Mouse (Mus musculus) CH12.LX (cell line): ENCODE data around the gene Slc30a9. TPM values are rescaled to one million over a fixed set of nuclear protein-coding genes. Genes with fewer than 3 reads are reported as not detected.

Experiments used
- DNase-seq: peaks from one replicate; pipeline ENCODE4 v3.0.0-alpha.2; 2013; ENCODE audit errors: extremely low read depth
- H3K27ac ChIP-seq: 2 replicates; pipeline ENCODE4 v1.5.1; 2012; ENCODE audit warnings: low read depth, mild to moderate bottlenecking, control low read depth, moderate library complexity; ENCODE audit not compliant: insufficient read depth
- H3K27me3 ChIP-seq: replicated peaks from 2 replicates; pipeline ENCODE3; 2012; ENCODE audit warnings: inconsistent platforms
- H3K36me3 ChIP-seq, 2 experiments: replicated peaks in 1 of 2; 2 replicates each; pipeline versions ENCODE3 to v1.6.1; 2012; ENCODE audit warnings: inconsistent platforms in 1 of 2, low read length in 1 of 2, mild to moderate bottlenecking in 1 of 2, mixed read lengths in 1 of 2, moderate library complexity in 1 of 2; ENCODE audit not compliant: control insufficient read depth in 1 of 2, insufficient read depth in 1 of 2
- H3K4me1 ChIP-seq, 2 experiments: 2 replicates each; pipeline ENCODE4 v1.6.1; 2012; ENCODE audit warnings: inconsistent platforms in 1 of 2, moderate library complexity in 1 of 2; ENCODE audit not compliant: insufficient read depth in 2 of 2, control insufficient read depth in 1 of 2
- H3K4me2 ChIP-seq: 2 replicates; pipeline ENCODE4 v1.6.1; 2012; ENCODE audit warnings: low read depth, mild to moderate bottlenecking, control low read depth; ENCODE audit not compliant: poor library complexity, insufficient read depth, severe bottlenecking
- H3K4me3 ChIP-seq, 3 experiments: fragments of 150-350 bp in 1 of 3; sonication (generic) in 1 of 3; replicated peaks in 1 of 3; 2 replicates each; pipeline versions ENCODE3 to v1.5.1; 2011 to 2012; ENCODE audit warnings: low read depth in 2 of 3, low read length in 2 of 3, mild to moderate bottlenecking in 2 of 3, moderate library complexity in 2 of 3, control low read depth in 1 of 3, improper control_type of control experiment in 1 of 3, inconsistent platforms in 1 of 3, mixed read lengths in 1 of 3; ENCODE audit not compliant: poor library complexity in 1 of 3
- H3K79me2 ChIP-seq: replicated peaks from 2 replicates; pipeline ENCODE4 v1.6.1; 2012; ENCODE audit warnings: mild to moderate bottlenecking, moderate library complexity; ENCODE audit not compliant: control insufficient read depth, poor library complexity, insufficient read depth, severe bottlenecking; ENCODE audit errors: extremely low read depth
- H3K9ac ChIP-seq: 2 replicates; pipeline ENCODE4 v1.6.1; 2012; ENCODE audit warnings: low read depth, mild to moderate bottlenecking, control low read depth, moderate library complexity; ENCODE audit not compliant: insufficient read depth
- H3K9me3 ChIP-seq: replicated peaks from 2 replicates; pipeline ENCODE3; 2012; ENCODE audit warnings: low read length, inconsistent platforms, mixed read lengths
- CHD1 ChIP-seq: IDR thresholded peaks from 2 replicates; pipeline ENCODE4 v1.6.1; 2012; ENCODE audit warnings: low read depth, low read length, improper control_type of control experiment, inconsistent platforms
- CHD2 ChIP-seq: IDR thresholded peaks from 2 replicates; pipeline ENCODE4 v1.6.1; 2011; ENCODE audit warnings: low read length, improper control_type of control experiment
- CTCF ChIP-seq, 2 experiments: IDR thresholded peaks in 1 of 2; conservative IDR thresholded peaks in 1 of 2; 2 replicates each; pipeline ENCODE4 v1.5.1; 2011 to 2012; ENCODE audit warnings: low read depth in 2 of 2, low read length in 2 of 2, improper control_type of control experiment in 1 of 2, inconsistent platforms in 1 of 2, mild to moderate bottlenecking in 1 of 2, moderate library complexity in 1 of 2
- E2F4 ChIP-seq: IDR thresholded peaks from 2 replicates; pipeline ENCODE4 v1.6.1; 2011; ENCODE audit warnings: low read depth, low read length, improper control_type of control experiment; ENCODE audit not compliant: insufficient replicate concordance
- ELF1 ChIP-seq: IDR thresholded peaks from 2 replicates; pipeline ENCODE4 v1.6.1; 2014; ENCODE audit warnings: low read depth, mild to moderate bottlenecking, inconsistent platforms, low read length, improper control_type of control experiment
- EP300 ChIP-seq: IDR thresholded peaks from 2 replicates; pipeline ENCODE4 v1.6.1; 2011; ENCODE audit warnings: low read length, improper control_type of control experiment
- ETS1 ChIP-seq: conservative IDR thresholded peaks from 2 replicates; pipeline ENCODE4 v1.6.1; 2012; ENCODE audit warnings: low read depth, mild to moderate bottlenecking, inconsistent platforms, low read length, improper control_type of control experiment, moderate library complexity
- JUN ChIP-seq: IDR thresholded peaks from 2 replicates; pipeline ENCODE4 v1.6.1; 2011; ENCODE audit warnings: low read depth, mild to moderate bottlenecking, low read length, improper control_type of control experiment, moderate library complexity; ENCODE audit not compliant: insufficient read depth
- JUND ChIP-seq: conservative IDR thresholded peaks from 2 replicates; pipeline ENCODE4 v1.6.1; 2011; ENCODE audit warnings: low read depth, low read length, improper control_type of control experiment
- MAFK ChIP-seq: IDR thresholded peaks from 2 replicates; pipeline ENCODE4 v1.6.1; 2011; ENCODE audit warnings: low read length, improper control_type of control experiment; ENCODE audit not compliant: insufficient replicate concordance
- MAX ChIP-seq: IDR thresholded peaks from 2 replicates; pipeline ENCODE4 v1.6.1; 2011; ENCODE audit warnings: low read length, improper control_type of control experiment
- MAZ ChIP-seq: IDR thresholded peaks from 2 replicates; pipeline ENCODE4 v1.6.1; 2012; ENCODE audit warnings: low read depth, mild to moderate bottlenecking, inconsistent platforms, low read length, improper control_type of control experiment, moderate library complexity
- NELFE ChIP-seq: IDR thresholded peaks from 2 replicates; pipeline ENCODE4 v1.6.1; 2011; ENCODE audit warnings: low read depth, low read length, improper control_type of control experiment
- POLR2AphosphoS2 ChIP-seq: IDR thresholded peaks from 2 replicates; pipeline ENCODE4 v1.6.1; 2011; ENCODE audit warnings: low read depth, low read length, improper control_type of control experiment
- RCOR1 ChIP-seq: conservative IDR thresholded peaks from 2 replicates; pipeline ENCODE4 v1.6.1; 2012; ENCODE audit warnings: low read depth, mild to moderate bottlenecking, inconsistent platforms, low read length, improper control_type of control experiment
- SMC3 ChIP-seq: IDR thresholded peaks from 2 replicates; pipeline ENCODE4 v1.6.1; 2011; ENCODE audit warnings: low read depth, low read length, improper control_type of control experiment
- TBP ChIP-seq: conservative IDR thresholded peaks from 2 replicates; pipeline ENCODE4 v1.6.1; 2011; ENCODE audit warnings: low read depth, low read length, improper control_type of control experiment
- USF2 ChIP-seq: conservative IDR thresholded peaks from 2 replicates; pipeline ENCODE4 v1.6.1; 2011; ENCODE audit warnings: low read depth, low read length, improper control_type of control experiment
- ZC3H11A ChIP-seq: IDR thresholded peaks from 2 replicates; pipeline ENCODE4 v1.6.1; 2012; ENCODE audit warnings: low read depth, mild to moderate bottlenecking, inconsistent platforms, low read length, improper control_type of control experiment
- ZKSCAN1 ChIP-seq: IDR thresholded peaks from 2 replicates; pipeline ENCODE4 v1.6.1; 2012; ENCODE audit warnings: low read depth, inconsistent platforms, low read length, improper control_type of control experiment, borderline replicate concordance
- ZNF384 ChIP-seq: IDR thresholded peaks from 2 replicates; pipeline ENCODE4 v1.6.1; 2012; ENCODE audit warnings: low read depth, low read length, improper control_type of control experiment, inconsistent platforms
- dilution Hi-C: fragments of 300-500 bp; cut with MboI; formaldehyde crosslinking; loops from 2 replicates; pipeline ENCODE4 v1.14.3; 2020; ENCODE audit warnings: low sequenced_read_pairs; ENCODE audit not compliant: extremely low pct_unique_long_range_greater_than_20kb, extremely low pct_ligation_motif_present
- in situ Hi-C: fragments of 300-500 bp; cut with MboI; formaldehyde crosslinking; loops from 3 replicates; pipeline ENCODE4 v1.14.3; 2019; ENCODE audit warnings: low sequenced_read_pairs, low pct_ligation_motif_present, low pct_unique_long_range_greater_than_20kb, mixed read lengths
- polyA plus RNA-seq: library from polyadenylated mRNA; unstranded; fragments of >175 nt; gene quantifications from 2 replicates; pipeline ENCODE4 v1.2.1, GENCODE M21; 2012; ENCODE audit warnings: low read depth; ENCODE audit not compliant: insufficient read length
- total RNA-seq, 2 experiments: library from RNA; depleted of rRNA; stranded (reverse); fragments of 300-350 nt in 1 of 2; fragments of >200 nt in 1 of 2; gene quantifications; 2 replicates each; pipeline ENCODE4 v1.2.3; 2012 to 2014

The Slc30a9 gene
- total and polyA plus RNA-seq, 3 experiments = 19.6 to 41.2 (median 35.6) TPM

DNA sequence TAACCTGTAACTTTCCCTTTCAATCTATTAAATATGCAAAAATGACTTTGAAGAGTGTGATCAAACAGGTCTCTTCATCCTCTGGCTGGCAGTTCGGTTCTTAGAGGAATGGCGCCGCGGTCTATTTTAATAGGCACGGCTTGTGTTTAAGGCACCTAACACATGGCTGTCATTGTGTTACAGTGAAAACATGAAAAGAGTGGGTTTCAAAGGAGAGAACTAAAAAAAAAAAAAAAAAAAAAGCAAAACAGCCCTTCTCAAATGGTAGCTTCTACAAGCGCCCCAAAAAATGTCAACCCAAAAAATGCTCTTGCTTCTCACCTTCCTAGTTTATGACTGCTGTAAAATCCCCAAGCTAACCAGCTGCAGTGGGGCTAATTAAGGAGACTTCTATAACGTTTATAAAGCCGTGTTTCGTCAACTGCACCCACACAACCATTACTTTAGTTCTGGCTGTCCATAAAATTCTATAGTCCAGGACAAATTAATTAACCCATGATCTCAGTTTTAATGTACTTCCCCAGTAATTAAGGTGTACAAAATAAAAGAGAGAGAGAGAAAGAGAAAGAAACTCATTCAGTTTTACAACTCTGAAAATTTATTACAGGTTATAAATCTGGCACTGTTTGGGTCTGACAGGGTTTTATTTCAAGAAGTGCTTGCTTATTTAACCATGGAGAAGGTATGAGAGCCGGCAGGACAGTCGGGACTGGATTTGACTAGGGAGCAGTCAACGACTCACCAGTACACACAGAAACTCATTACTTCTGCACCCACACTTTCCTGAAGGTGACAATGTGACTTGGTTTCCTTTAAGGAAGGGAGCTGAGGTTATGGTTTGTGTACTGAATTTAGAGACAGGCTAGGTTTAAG is 94.1 kb downstream of the Slc30a9 start:
- in situ Hi-C loops (no loop called here), dilution Hi-C loops (no loop called here)
- no peak overlapping the region for H3K4me2 ChIP-seq
- H3K9ac ChIP-seq = no peak overlapping the region
- peaks cover 9 to 29% of the 10 kb centered on the region in 2 experiments for H3K4me1 ChIP-seq
- DNase-seq = no peak
- no peaks in the 10 kb centered on the region for H3K36me3 ChIP-seq
- no peaks in the 10 kb centered on the region for H3K79me2 ChIP-seq
- no peaks in the 10 kb centered on the region for H3K27me3 ChIP-seq
- no peak overlapping the region for H3K4me3 ChIP-seq
- no peaks in the 10 kb centered on the region for H3K9me3 ChIP-seq
- H3K27ac ChIP-seq = no peak overlapping the region
- no peak for TF ChIP-seq SMC3
- no peak for TF ChIP-seq MAZ
- no peak for TF ChIP-seq NELFE
- no peak for TF ChIP-seq ZC3H11A
- TF ChIP-seq RCOR1 = no peak
- TF ChIP-seq ZNF384 = no peak
- TF ChIP-seq ZKSCAN1 = no peak
- no peak for TF ChIP-seq JUN
- TF ChIP-seq CTCF (conservative IDR thresholded peaks at IDR 0.05 in 1 of 2, IDR thresholded peaks at IDR 0.05 in 1 of 2; ENCODE audit: low read depth in 2 of 2, low read length in 2 of 2) = no peak

DNA sequence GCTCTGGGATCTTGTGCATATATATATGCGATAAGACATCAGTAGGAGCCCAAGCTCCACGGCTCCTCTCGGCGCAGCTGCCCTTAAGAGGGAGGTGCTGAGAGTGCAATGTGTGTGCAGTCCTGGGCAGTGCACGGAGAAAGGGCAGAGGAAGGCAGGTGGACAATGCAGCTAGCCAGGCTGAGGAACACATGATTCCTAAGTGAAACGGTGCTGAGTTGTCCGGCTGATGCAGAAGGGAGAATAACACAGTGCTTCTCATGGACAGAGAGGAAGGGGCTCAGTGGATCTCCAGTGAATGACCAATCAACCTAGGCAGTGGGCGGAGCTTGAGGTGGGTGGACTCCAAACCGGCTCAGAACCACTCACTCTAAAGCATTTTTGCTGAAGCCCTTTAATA is 94.9 kb downstream of the Slc30a9 start:
- in situ Hi-C loops = no loop called here
- no peaks in the 10 kb centered on the region for H3K27me3 ChIP-seq
- H3K4me2 ChIP-seq = no peak overlapping the region
- H3K79me2 ChIP-seq = no peaks in the 10 kb centered on the region
- TF ChIP-seq MAX (no peak), CHD2 (no peak), USF2 (no peak), MAFK (no peak), ZKSCAN1 (no peak), CHD1 (no peak), SMC3 (no peak), ELF1 (no peak), EP300 (no peak), ETS1 (no peak), TBP (no peak), JUND (no peak), E2F4 (no peak), POLR2AphosphoS2 (no peak)
- H3K9me3 ChIP-seq = no peaks in the 10 kb centered on the region
- peaks cover 9 to 22% of the 10 kb centered on the region in 2 experiments for H3K4me1 ChIP-seq
- dilution Hi-C loops = no loop called here
- no peaks in the 10 kb centered on the region for H3K36me3 ChIP-seq
- H3K4me3 ChIP-seq = no peak overlapping the region
- no peak overlapping the region for H3K27ac ChIP-seq
- no peak for DNase-seq
- H3K9ac ChIP-seq = no peak overlapping the region
